Mouse (Mus musculus): Measurements from ENCODE around the gene Grin2b.

Grin2b gene

GRCm38 (mm10) chr6:136010290-136011037 lies 162.8 kb downstream of the Grin2b start:
- DNase-seq (ENCODE audit: low spot score): peak; percentile 13

GRCm38 (mm10) chr6:136008120-136008519 lies 165.2 kb downstream of the Grin2b start:
- DNase-seq (ENCODE audit: low spot score): no peak

- no peak for DNase-seq (ENCODE audit: low spot score)
These were observed 178.6 kb downstream of the Grin2b start for GRCm38 (mm10) chr6:135994691-135995090.

- DNase-seq (ENCODE audit: low spot score): no peak
These were observed 179.4 kb downstream of the Grin2b start for GRCm38 (mm10) chr6:135993897-135994296.

- DNase-seq (ENCODE audit: low spot score): no peak
These were observed 179.9 kb downstream of the Grin2b start for GRCm38 (mm10) chr6:135993378-135993777.

- DNase-seq (ENCODE audit: low spot score): no peak
These were observed 197.2 kb downstream of the Grin2b start for GRCm38 (mm10) chr6:135976106-135976505.

GRCm38 (mm10) chr6:135972481-135972880 lies 200.8 kb downstream of the Grin2b start:
- no peak for DNase-seq (ENCODE audit: low spot score)

GRCm38 (mm10) chr6:135971481-135971880 lies 201.8 kb downstream of the Grin2b start:
- no peak for DNase-seq (ENCODE audit: low spot score)

- DNase-seq (ENCODE audit: low spot score): no peak
These were observed 202.5 kb downstream of the Grin2b start for GRCm38 (mm10) chr6:135970716-135971318.

- DNase-seq (ENCODE audit: low spot score): no peak
These were observed 211.5 kb downstream of the Grin2b start for GRCm38 (mm10) chr6:135961766-135962165.

- no peak for DNase-seq (ENCODE audit: low spot score)
These were observed 213.7 kb downstream of the Grin2b start for GRCm38 (mm10) chr6:135959629-135960028.

GRCm38 (mm10) chr6:135951666-135952065 lies 221.6 kb downstream of the Grin2b start:
- no peak for DNase-seq (ENCODE audit: low spot score)

- DNase-seq (ENCODE audit: low spot score): no peak
These were observed 227.8 kb downstream of the Grin2b start for GRCm38 (mm10) chr6:135945511-135945910.

- DNase-seq (ENCODE audit: low spot score): no peak
These were observed 229.0 kb downstream of the Grin2b start for GRCm38 (mm10) chr6:135944358-135944757.

- no peak for DNase-seq (ENCODE audit: low spot score)
These were observed 230.1 kb downstream of the Grin2b start for GRCm38 (mm10) chr6:135943121-135943617.

- no peak for DNase-seq (ENCODE audit: low spot score)
These were observed 240.4 kb downstream of the Grin2b start for GRCm38 (mm10) chr6:135932924-135933323.

- no peak for DNase-seq (ENCODE audit: low spot score)
These were observed 240.9 kb downstream of the Grin2b start for GRCm38 (mm10) chr6:135932400-135932920.

- DNase-seq (ENCODE audit: low spot score): no peak
These were observed 255.6 kb downstream of the Grin2b start for GRCm38 (mm10) chr6:135917676-135918075.

GRCm38 (mm10) chr6:135914608-135915007 lies 258.7 kb downstream of the Grin2b start:
- no peak for DNase-seq (ENCODE audit: low spot score)

- DNase-seq (ENCODE audit: low spot score): no peak
These were observed 261.2 kb downstream of the Grin2b start for GRCm38 (mm10) chr6:135912114-135912513.

GRCm38 (mm10) chr6:135911131-135911530 lies 262.2 kb downstream of the Grin2b start:
- DNase-seq (ENCODE audit: low spot score): no peak

GRCm38 (mm10) chr6:135907540-135908320 lies 265.6 kb downstream of the Grin2b start:
- peak; percentile 64 for DNase-seq (ENCODE audit: low spot score)
